Mouse (Mus musculus): ENCODE data around the gene Ccdc74a.

The Ccdc74a gene

GRCm38 (mm10) chr16:17641301-17641700, 5.0 kb upstream of the Ccdc74a start:
- DNase-seq (ENCODE audit: low spot score in 2 of 2): no peak

GRCm38 (mm10) chr16:17642311-17642710, 4.0 kb upstream of the Ccdc74a start:
- no peak for DNase-seq (ENCODE audit: low spot score in 2 of 2)

GRCm38 (mm10) chr16:17643437-17643990, 2.8 kb upstream of the Ccdc74a start:
- DNase-seq (ENCODE audit: low spot score in 2 of 2): no peak

GRCm38 (mm10) chr16:17647156-17647555, 886 bp downstream of the Ccdc74a start:
- no peak for DNase-seq (ENCODE audit: low spot score in 2 of 2)

DNA sequence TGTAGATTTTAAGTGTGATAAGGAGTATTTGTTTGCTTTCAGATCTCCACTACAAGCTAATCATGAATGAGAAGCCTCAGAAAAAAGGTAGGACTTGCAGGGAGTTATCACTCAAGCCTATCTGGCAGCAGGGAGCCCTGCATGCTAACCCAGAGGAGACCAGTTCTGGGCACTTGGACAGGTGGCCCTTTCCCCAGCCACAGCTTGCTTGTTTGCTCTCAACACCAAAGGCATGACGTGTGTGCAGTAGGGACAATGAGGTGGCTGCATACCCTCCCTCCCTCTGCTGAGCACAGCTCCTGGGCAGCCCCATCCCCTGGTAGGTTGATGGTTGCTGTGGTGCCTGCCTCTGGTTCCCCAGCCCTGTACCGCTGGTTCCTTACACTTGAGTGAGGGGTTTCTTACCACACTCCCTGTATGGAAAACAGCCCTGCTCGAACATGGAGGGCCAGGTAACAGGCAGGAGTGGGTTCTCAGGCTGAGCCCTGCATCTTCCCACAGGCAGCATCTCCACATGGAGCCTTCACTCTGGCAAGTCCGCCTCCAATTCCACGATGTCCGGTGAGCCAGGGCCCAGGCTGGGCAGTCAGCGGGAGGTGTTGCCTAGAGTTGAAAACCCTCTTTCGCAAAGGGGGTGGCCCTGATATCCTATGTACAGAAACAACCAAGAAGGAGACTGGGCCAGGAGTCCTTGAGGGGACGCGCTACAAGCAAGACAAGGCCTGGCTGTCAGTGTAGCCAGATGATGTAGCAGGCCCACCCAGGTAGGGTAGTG, 1.5 kb downstream of the Ccdc74a start:
- no peak for DNase-seq (ENCODE audit: low spot score in 2 of 2)

GRCm38 (mm10) chr16:17649925-17650605, 3.8 kb downstream of the Ccdc74a start:
- no peak for DNase-seq (ENCODE audit: low spot score in 2 of 2)

DNA sequence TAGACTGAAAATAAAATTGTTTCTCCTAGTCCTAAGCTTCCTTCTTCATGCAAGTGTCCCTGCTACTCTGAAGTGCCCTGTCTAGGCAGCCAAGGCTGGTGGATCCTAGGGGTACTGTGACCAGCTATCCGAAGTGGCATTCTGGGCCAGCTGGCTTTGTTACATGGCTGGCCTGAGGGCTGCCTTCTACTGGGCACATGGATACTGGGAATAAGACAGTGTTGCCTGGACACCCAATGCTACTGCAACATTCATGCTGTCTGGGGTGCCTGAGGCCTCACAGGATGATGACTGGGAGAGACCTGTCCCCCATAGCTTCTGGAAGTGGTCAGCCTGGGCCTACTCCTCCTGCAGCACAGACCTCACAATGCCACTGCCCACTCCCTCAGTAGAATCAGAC, 4.4 kb downstream of the Ccdc74a start:
- DNase-seq (ENCODE audit: low spot score in 2 of 2): no peak

GRCm38 (mm10) chr16:17652607-17653006, 6.3 kb downstream of the Ccdc74a start:
- DNase-seq (ENCODE audit: low spot score in 2 of 2): no peak

GRCm38 (mm10) chr16:17653601-17654000, 7.3 kb downstream of the Ccdc74a start:
- DNase-seq (ENCODE audit: low spot score in 2 of 2): no peak

DNA sequence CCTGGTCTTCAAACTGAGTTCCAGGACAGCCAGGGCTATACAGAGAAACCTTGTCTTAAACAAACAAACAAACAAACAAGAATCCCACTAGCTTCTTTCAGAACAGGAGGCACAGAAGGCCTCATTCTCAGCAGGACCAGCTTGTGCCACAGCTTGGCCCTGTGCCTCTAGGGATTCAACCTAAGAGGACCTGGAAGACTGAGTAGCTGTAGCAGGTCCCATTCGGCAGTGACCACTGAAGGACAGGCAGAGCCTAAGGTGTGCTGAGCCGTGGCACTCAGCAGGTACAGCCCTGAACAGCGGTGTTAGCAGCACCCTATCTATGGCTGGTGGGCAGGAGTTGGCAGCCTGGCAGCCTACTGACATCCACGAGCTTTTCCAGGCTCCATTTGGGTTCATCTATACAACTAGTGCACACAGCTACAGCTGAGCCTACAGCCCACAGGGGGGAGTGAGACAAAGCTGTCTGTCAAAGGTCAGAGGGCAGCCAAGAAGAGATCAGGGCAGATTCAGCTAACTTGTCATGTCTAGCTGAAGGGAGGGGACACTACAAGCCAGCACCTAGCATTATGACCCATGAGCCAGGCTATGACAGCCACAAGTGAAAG, 8.0 kb downstream of the Ccdc74a start:
- no peak for DNase-seq (ENCODE audit: low spot score in 2 of 2)

GRCm38 (mm10) chr16:17656212-17656871, 10.1 kb downstream of the Ccdc74a start:
- no peak for DNase-seq (ENCODE audit: low spot score in 2 of 2)

DNA sequence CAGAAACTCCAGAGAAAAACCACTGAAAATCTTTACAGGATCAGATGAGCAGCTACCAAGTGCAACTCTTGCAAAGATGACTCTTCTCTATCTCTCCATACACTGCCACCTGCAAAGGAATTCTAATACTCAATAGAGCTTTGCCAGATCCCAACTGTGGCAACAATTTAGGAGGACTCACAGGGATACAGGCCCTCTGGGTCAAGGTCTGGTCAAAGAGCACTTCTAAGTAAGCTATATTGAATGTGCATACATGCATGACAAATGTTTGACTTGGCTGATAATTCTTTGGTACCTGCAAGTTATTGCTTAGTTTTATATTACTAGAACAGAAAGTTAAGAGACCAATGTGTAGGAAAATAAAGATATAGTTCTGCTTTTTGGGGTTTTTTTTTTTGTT, 19.3 kb downstream of the Ccdc74a start:
- no peak for DNase-seq (ENCODE audit: low spot score in 2 of 2)

GRCm38 (mm10) chr16:17669886-17670285, 23.6 kb downstream of the Ccdc74a start:
- no peak for DNase-seq (ENCODE audit: low spot score in 2 of 2)

GRCm38 (mm10) chr16:17694860-17695259, 48.6 kb downstream of the Ccdc74a start:
- no peak for DNase-seq (ENCODE audit: low spot score in 2 of 2)

Measured in urinary bladder, postnatal 36 days (tissue).